Mouse (Mus musculus) urinary bladder, postnatal 25 days (tissue): ENCODE results near the gene Tbck.

Source experiments
- DNase-seq: peaks from one replicate; pipeline ENCODE4 v3.0.0; 2022; ENCODE audit warnings: low spot score

Gene Tbck

DNA sequence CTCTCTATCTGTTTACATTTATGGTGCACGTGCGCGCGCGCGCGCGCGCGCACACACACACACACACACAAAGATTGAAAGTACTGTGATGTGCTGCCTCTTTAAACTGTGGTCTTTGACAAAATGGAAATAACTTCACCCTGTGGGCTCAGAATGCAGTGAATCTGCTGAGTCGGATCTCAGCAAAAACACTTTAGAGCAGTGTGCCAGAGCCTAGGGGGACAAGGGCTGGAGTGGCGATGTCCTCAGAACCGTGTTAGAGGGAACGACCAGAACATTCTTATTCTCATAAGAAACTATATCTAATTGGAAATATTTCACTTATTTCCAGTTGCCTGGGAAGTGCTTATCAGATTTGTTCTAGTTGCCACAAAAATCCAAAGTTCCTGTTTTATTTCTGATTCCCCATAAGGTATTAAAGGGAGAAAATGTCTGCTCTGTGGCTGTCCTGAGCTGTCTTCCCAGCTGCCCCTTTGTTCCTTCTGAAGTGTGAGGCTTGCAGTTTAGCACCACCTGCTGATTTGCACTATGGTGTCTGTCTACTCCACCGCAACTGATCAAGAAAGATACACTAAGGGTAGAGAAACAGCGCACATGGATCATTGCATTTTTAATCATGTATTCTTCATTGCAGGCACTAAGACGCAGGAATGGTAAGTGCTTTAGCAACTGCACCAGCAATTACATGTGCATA lies 82.2 kb downstream of the Tbck start:
- DNase-seq = no peak

DNA sequence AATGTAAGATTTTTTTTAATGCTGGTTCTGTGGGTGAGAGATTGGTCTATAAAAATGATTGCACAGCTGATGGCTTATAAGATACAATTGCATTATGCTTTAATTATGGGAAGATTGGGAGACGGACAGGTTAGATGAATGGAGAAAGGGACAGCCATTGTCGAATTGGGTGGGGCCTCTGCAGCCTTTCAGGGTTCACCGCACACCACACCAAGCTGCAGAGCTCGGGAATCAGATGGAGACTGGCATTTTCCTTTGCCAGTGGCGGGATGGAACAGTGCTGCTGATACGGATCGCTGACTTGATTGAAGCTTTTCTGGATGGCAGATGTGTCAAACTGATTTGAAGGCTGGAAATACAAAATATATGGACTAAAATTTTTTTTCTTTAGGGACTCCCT lies 88.1 kb downstream of the Tbck start:
- DNase-seq = no peak

DNA sequence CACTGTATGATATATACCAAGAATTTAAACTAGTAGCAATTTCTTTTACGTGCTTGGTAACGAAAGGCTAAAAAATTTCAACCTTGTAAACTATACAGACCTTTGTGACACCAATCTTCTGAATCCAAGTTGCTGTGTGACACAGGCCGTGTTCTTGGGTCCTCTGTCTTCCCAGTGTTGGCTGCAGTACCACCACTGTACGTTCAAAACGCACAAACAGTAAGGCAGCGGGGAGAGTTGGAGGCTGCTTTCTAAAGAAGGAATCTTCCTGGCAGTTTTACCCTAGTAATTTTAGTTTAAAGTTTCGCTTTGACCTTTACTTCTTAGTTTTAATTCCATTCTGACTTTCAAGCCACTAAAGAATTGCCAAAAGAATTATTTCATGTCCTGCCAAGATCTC lies 92.7 kb downstream of the Tbck start:
- no peak for DNase-seq

DNA sequence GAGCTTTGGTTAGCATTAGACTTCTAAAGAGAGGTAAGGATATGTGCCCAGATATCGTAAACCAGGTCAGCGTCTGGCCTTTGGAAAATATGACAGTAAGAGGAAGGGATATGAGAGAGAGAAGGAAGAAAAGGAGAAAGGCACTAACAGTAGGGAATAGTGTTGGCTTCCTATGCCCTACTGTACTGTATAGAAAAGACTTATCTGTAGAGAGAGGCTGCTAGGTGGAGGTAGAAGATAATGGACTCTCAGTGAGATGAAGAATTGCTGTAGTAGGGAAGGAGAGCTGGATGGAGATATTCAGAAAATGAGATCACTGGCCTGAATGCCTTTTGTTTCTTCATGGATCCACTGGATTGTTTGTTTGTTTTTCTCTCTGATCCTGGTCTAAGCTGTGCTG lies 97.2 kb downstream of the Tbck start:
- no peak for DNase-seq

DNA sequence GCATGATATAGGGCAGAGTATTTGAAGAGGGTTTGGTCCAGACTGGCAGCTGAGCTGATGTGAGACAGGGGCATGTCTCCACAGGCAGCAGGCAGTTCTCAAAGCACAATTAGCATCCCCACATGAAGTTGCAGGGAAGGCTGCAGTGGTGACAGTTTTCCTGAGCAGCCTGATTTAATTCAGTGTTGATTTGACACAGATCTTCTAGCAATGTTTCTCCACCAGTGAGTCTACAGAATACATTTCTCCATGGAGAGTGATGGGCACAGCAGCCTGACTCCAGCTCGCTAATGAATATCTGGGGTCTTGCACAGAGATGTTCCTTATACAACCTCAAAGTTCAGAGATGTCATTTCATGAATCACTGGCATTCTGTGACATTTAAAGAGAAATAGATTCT lies 99.1 kb downstream of the Tbck start:
- DNase-seq = no peak

DNA sequence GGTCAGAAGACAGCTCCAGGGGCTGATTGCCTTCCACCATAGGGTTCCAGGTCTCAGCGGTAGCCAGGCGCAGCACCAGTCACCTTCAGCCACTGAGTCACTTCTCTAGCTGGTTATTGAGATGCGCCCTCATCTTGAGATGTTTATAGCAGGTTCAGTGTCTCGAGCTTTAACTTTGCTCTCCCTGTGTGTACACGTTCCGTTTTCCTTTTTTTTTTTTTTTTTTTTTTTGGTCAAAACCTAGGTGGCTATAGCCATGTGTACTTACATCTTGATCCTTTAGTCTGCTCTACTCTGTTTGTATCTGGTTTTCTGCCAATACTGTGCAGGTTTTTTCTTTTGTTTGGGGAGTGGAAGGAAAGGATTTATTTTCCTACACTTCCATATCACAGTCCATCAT lies 100.8 kb downstream of the Tbck start:
- no peak for DNase-seq

DNA sequence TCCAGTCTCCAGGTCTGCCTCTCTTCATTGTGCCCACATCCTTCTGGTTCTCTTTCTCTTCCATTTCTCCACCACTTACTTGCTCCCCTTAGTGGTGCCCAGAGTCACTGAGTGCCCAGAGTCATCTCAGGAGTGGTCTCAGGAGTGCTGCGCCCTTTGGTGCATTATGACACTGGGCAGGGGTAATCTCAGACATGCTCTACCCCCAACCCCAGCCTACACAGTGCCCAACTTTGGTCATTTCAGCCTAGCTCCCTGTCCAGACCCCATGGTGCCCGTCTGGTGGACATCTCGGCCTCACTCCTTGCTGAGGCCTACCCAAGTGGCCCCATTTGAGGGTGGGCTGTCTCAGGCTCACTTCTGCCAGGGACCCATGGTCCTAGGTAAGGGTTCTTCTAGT lies 102.7 kb downstream of the Tbck start:
- DNase-seq = no peak

DNA sequence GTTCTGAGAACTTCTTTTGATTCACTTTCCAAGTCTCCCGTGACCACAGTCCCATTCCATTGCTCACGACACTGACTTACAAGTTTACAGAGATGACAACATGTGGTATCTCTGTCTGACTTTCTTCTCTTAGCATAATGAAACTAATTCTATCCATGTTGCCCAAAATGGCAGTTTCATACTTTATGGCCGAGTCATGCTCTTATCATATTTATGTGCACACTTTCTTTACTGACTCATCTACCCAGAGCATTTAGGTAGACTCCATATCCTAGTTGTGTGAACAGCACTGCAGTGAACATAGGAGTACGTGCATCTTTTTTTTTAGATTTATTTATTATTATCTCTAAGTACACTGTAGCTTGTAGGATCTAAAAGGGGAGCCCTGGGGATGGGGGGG lies 103.8 kb downstream of the Tbck start:
- DNase-seq = no peak

DNA sequence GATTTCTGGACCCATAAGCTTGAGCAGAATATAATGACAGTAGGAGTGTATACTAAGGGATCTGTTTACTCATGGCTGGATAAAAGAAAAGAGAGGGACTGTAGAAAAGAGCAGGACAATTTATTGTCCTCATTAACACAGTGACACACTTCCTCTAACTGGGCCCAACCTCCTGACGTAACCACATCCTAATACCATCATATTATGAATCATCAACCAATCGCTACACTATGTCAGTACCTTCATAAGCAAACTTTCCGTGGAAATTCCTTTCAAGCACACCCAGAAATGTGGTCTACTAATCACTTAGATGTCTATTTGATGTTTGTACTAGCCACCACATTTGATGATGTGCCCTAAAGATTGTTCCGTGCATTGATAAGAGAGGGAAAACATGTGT lies 107.2 kb downstream of the Tbck start:
- DNase-seq = no peak

DNA sequence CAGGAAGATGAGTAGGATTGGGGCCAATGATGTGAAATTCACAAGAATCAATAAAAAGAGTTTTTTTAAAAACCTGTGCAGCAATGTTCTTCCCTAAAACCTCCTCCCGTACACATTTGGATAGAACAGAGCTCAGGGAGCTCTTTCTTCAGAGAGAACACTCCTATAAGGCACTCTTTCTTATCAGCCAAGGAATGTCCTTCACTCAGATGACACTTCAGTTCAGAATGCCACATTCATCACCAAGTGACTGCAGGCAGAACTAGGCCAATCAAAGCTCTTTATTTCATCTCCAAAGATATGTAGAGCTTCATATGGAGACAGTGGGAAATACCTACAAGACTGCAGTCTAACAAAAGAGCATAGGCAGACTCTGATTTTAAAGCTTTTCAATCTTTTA lies 116.3 kb downstream of the Tbck start:
- DNase-seq = no peak

DNA sequence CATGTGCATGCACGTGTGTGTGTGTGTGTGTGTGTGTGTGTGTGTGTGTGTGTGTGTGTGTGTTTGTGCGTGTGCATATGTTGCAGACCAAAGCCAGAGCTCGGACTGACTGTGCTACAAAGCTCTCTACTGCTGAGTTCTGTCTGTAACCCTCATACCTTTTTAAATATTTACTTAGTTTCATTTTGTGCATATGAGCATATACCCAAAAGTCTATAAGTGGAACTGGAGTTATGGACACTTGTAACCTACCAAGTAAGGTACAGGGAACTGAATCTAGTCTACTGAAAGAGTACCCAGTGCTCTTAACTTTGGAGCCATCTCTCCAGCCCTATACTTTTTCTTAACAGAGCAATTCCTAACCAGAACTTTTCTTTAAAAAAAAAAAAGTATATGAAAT lies 118.0 kb downstream of the Tbck start:
- no peak for DNase-seq

DNA sequence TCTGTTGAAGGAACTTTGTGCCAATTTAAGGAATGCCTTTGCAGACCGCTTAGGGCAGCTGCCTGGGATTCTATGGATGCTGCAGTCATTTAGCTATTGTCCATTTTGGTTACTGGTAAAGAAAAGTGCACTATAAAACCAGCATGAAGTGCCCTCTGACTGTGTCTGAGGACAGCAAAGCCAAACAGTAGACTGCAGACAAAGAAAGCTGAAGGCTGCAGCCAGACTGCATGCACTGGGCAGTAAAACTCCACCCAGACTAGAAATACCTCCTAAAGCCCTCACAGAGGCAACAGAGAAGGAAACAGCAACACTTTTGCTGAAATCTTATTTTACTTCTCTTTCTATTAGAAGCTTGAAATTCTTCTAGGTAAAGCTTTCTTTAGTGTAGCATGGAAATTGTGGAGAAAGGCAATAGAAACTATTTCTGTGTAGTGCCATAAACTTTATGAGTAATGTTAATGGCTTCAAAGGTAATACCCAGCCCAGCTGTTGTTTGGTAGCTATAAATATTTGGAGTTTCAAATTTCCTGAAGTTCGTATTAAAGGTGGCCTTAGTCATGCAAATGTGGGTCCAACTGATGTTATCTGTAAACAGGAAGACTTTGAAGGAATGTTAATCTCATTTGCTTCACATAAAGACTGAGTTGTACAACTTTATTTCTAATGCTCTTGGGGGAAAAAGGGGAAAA lies 124.1 kb downstream of the Tbck start:
- no peak for DNase-seq

DNA sequence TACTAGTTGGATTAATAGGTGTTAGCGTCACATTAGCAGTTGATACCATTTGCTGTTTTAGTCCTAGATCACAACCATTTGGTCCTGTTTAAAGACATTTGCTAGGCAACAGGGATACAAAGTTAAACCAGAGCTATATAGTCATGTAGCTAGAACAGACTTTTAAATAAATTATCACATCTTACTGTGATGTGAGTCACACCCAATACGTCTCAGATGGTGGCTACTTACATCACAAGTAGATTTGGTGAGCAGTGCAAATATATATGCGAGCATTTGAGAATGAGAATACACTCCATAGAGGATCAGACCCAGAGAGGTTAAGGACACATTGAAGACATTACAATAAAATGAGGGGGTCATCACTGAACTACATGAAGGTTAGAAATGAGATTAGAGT lies 125.0 kb downstream of the Tbck start:
- DNase-seq = no peak

DNA sequence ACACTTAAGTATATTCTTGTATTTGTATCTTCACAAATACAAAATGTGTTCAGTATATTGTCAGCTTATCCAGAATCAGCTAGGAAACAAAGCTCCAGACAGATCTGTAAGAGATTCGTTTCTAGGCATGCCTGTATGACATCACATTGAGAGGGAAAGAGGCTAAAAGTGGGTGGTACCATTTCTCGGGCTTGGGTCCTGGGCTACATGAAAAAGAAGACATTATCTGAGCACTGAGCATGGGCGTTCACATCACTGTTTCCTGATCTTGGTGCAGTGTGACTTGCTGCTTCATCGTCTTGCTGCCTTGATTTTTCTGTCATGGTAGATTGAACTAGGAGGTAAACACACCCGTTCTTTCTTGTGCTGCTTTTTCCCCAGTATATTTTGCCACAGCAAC lies 127.8 kb downstream of the Tbck start:
- no peak for DNase-seq

DNA sequence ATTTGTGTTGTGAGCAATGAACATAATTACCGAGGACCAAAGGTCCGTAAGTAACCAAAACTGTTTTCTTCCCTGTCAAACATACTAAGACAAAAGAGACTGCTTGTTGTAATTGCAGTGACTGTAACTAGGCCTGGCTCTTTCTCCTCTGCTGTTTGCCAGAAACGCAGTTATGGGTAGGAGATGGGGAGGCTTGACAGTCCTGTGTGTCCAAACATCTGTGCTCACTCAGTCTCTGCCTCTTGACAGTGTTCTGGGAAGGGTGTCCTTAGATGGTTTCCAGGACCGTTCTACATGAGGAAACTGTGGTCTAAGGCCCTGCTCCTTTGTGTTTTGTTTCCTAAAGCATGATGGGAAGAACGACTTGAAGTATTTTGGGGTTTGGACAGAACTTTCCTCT lies 128.4 kb downstream of the Tbck start:
- DNase-seq = no peak

DNA sequence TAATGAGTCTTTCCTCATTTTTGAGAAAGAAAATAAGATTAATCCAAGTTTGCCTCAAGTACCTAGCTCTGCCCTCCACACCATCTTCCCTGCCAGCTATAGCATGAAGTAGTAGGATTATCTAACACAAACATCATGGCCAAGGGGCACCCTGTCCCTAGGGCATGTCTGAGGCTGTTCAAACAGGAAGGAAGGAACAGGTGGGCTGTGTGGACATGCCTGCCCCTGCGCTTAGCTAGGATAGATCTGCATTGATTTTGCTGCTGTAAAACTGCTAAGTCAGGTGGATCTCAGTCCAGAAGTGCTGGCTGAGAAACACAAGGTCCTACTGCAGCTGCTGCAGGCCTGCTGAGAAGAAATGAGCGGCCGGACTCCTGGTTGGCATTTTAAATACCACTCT lies 129.2 kb downstream of the Tbck start:
- DNase-seq = peak; percentile 18

DNA sequence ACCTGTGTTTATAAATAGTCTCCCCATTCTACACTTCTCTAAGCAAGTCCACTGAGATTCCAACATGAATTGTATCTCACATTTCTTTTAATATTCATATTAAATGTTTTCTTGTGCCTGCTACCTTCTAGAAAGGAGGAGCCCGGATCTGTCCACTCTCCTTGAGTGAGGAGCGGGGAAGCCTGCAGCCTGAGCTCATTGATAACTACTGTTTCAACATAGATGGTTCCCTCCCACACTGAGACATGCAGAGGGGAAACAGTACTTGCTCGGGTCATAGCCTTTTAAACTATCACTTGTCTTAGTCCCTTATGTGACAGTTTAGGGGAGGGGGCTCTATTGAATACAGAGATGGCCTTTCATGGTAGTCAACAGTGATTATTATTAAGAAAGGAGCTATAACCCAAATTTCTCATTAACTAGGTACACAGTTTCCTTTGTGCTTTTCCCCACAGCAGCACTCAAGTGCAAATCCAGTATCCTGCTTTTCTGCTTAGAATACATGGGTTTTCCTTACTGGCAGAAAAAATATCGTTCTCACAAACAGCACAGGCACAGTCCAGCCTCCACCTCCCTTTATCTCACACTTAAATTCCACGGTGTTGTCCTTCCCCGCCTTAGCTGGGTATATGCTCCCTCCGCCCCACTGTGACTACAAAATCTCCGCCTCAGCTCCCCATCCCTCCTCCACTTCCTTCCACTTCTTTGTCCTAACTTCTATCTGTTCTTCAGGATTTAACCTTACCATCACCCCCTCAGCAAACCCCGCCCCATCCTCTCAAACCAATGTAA lies 130.0 kb downstream of the Tbck start:
- DNase-seq = no peak

DNA sequence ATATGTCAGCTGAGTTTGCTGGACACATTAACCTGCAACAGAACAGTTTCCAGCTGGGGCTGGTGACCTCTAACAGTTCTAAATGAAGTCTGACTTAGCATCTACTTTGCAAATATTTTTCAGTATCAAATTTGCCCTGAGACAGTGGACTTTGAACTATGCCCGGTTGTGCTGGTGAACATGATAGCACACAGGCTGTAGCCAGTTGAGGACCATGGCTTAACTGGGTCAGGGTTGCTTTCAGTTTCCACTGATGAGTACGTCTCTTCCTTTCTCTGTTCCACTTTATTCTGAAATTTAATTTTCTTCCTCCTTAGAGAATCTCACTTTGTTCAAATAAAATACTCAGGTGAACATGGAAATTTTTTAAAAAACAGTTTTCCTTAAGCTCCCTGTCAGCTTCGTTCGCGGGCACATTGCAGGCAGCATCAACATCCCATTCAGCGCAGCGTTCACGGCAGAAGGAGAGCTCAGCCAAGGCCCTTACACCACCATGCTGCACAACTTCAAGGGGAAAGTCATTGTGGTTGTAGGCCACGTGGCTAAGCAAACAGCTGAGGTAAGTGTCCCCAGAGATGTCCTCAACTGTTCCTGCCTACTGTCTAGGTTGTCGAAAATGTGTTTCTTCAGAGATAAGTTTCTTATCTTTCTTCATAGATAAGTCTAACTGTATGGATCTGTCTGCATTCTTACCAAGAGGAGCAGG lies 131.0 kb downstream of the Tbck start:
- DNase-seq = no peak

DNA sequence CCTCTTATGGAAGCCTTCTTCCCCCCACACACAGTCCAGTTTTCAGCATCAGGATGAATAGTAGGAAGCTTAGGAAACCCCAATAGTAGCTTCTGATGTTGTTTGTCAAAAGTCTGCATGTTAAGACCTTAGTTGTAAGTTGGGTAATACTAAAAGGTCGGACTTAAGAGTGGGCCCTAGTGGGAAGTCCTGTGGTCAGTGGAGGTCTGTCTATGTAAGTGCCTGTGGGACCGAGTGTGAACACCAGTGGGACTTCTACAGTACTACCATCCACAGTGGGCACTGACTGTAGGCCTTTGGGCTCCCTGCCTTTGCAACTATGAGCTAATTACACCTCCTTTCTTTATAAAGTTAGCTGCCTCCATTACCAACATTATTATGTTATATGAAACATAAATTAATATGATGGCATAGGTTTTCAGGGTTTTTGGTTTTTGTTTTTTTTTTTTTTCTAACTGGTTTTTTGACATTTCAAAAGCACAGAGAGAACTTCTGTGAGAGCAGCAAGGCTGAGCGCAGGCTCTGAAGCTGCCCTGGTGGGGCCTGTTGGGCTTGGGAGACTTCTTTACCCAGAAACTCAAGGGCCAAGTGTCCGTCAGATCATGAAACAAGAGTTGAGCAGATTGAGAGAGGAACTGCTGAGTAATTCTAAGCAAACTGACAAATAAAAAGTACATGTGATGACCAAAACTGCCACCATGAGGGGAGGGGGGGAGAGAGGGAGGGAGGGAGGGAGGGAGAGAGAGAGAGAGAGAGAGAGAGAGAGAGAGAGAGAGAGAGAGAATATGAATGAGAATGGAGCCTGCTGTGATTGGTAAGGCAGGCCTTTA lies 131.8 kb downstream of the Tbck start:
- DNase-seq = no peak

DNA sequence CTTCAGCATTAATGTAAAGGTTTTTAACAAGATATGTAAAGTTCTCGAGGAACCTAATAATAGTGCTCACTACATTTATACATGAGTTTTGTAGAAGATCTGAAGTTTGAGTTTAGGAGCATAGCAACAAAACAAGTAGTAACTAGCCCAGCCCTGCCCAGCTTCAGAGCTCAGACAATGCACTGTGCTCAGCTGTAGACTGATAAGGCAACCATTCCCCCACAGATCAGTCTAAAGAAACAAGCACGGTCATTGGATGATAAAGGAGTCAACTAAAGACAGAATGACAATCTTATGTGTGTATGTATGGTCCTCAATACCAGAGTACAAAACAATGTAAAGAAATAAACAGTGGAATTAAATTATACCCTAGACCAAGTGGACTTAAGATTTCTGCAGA lies 135.5 kb downstream of the Tbck start:
- no peak for DNase-seq

DNA sequence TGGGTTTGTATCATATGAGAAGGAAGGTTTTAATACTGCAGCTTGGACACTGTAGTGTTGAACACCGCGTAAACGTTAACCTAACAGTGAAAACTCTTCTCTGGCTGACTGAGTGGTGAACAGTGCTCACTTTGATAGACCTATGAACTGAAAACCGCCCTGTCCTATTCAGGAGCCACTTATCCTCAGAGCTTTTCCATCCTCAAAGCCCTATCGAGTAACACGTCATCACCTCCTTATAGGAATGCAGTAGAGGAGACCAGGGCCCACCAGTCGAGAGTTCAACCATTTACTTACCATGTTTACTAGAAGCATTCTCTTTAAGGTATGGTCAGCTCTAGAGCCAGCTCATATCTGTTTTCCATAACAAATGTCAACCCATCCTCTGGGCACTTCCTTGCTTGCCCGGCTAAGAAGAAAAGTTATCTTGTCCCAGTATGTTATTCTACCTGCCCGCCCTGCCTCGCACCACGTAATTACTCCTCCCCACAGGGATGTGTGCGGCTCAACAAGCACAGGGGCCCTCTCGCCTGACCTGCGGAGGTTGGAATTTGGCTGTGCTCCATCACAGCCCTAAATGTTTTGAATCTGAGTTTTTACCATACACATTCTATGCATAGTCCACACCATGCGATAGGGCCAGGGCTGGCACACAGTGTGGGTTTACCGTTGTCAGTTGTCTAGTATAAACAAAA lies 147.4 kb downstream of the Tbck start:
- DNase-seq = no peak
